Mouse (Mus musculus) layer of hippocampus, adult 18-20 months (tissue): Measurements from ENCODE around the gene Ttc9c. TPM values are rescaled to one million over a fixed set of nuclear protein-coding genes. Genes with fewer than 3 reads are reported as not detected.
"Not testable (repeated sequence)": the region's sequence is repeated elsewhere in the genome, so short reads cannot be mapped to it uniquely, and the experiment has no call there.

ENCODE experiments used
- DNase-seq, 2 experiments: peaks; one replicate each; pipeline ENCODE4 v3.0.0; 2022; ENCODE audit warnings: low spot score in 2 of 2
- long read RNA-seq: library from polyadenylated mRNA; stranded (forward); transcript quantifications from one replicate; pipeline ENCODE4 v2.0.0, GENCODE M21; 2021
- total RNA-seq, 2 experiments: library from RNA; stranded (reverse); gene quantifications; 2 replicates each; pipeline ENCODE4 v1.2.3; 2021

Ttc9c gene
- total RNA-seq, result 10 to 100 TPM; 39.9 to 41.1 TPM
- long read RNA-seq, transcript Ttc9c-201 (3 exons, 1,585 nt), result major isoform, 30 of 43 reads
- long read RNA-seq, partial matches to known transcripts, result 0 of 43 reads
- long read RNA-seq, other reads (novel, unspliced or antisense), result 6 of 43 reads

DNA sequence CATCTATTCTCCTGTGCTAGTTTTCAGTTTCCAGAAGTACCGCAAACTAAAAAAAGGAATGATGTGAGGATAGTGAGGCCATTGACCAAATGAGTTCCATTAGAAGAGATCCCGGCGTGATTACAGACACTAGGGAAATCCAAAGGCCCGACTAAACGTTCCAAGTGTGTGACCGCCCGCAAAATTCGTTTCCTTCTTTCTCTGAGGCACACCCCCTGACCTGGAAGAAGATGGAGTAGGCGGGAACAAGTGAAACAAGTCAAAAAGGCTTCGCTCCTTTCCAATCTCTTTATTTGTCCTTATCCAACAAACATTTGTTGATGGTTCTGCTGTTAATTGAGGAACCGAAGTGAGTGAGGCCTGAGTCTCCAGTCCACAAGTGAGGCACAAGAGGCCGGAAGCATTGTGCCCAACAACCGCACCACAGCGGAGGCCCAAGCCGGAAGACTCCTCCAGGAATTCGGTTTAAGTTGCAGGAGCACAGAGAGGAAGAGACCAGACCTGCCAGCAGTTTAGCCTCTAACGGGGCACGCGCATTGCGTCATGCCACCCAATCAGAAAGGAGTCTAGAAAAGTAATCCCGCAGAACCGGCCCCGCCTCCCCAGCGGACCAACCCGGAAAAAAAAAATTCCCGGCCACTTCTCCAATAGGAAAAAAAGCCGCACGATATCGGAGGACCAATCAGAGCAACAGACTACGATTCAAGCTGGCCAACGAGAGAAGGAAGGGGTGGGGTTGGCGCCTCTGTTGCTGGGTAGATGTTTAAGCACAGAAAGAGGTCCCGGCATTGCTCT lies at the start of gene Ttc9c:
Ttc9c (minus strand) TSS at position 533 of the 795 bp plus-strand sequence.
- DNase-seq, result peak; percentile 98

DNA sequence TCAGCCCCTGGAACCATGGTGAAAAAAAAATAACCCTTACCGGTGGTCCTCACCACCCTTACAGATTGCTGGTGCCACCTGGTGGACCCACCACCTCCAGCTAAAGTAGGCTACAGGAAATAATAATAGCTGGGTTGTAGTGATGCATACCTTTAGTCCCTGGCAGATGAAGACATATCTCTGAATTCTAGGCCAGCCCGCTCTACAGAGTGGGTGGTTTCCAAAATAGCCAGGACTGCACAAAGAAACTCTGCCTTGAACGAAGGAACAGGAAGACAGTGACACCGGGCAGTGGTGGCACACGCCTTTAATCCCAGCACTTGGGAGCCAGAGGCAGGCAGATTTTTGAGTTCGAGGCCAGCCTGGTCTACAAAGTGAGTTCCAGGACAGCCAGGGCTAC lies 45.1 kb upstream of the Ttc9c start:
- no peak for DNase-seq

DNA sequence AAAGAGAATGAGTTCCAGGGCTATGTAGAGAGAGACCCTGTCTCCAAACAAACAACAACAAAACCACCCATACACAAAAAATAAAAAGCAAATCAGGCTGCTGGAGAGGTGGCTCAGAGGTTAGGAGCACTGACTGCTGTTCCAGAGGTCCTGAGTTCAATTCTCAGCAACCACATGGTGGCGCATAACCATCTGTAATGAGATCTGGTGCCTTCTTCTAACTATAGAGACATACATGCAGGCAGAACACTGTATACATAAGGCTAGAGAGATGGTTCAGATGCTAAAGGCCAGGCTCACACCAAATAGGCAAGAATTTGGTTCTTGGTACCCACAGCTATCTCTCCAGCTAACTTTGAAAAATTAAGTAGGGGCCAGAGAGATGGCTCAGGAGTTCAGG lies 39.9 kb upstream of the Ttc9c start:
- DNase-seq, result peak in 1 of 2 experiments; percentile 33

DNA sequence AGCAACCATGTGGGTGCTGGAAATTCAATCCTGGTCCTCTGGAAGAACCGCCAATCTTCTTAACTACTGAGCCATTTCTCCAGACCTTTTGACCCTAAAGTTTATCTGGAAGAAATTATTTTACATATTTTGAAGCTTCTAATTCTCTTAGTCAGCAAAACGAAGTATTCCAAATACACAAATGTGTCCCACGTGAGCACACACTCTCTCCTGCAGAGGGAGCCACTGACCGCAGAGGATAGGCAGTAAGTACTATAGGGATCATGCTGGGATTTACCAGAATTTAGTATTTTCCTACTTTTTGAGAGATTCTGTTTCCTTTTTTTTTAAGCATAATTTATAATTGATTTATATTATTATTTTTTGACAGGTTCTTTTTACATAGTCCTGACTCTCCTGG lies 38.6 kb upstream of the Ttc9c start:
- peak in 1 of 2 experiments; percentile 54 for DNase-seq

DNA sequence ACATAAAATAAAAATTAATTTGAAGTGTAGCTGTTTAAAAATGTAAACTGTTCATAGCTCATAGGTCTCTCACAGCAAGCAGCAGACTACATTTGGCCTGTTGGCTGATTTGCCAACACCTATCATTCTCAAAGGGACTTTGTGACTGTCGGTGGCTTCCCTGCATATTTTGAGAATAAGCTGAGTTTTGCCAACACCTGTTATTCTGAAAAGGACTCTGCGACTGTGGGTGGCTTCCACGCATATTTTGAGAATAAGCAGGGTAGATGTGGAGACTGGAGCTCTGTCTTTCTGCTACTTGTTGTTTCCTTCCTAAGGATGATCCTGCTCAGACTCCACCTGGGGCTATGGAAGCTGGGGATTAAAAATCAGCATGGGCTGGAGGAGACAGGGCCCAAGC lies 34.0 kb upstream of the Ttc9c start:
- DNase-seq, result no peak

DNA sequence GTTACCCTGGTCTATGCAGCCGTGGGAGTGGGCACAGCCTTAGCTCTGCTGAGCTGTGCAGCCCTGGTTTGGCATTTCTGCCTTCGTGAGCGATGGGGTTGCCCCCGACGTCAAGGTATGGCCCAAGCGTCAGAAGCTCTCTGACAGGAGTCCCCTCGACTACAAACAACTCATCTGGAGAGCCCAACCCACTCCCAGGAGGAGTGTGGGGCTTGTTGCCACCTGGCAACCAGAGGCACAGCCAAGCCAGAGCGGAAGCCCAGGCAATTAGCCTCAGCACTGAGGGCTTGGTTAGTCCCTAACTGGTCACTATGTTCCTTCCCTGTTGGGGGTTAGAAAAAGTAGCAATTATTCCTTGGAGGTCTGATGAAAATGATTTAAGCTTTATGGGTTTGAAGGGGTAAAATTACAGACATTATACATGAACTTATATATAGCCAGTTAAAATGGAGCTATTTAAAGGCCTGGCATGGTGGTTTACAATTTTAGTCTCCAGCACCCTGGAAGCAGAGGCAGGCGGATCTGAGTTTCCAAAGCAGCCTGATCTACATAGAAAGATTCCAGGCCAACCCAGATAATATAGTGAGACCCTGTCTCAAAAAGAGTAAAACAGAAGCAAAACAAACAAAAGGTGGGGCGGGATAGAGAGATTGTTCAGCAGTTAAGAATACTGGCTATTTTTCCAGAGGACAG lies 33.2 kb upstream of the Ttc9c start:
- DNase-seq, result no peak

DNA sequence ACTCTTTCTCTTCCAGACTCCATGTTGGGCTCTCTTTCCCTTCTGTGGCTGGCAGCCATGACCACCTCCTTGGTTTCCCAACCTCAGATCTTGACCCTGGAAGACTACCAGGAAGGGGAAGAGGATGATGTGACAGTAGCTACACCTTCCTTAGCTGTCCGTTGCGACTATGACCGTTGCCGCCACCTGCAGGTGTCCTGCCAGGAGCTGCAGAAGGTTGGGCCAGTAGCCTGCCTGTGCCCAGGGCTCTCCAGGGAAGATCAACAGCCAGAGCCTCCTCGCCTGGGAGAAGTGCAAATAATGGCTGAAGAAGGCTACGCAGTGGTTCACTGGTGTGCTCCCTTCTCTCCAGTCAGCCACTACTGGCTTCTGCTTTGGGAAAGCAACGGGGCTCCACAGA lies 32.5 kb upstream of the Ttc9c start:
- no peak for DNase-seq

DNA sequence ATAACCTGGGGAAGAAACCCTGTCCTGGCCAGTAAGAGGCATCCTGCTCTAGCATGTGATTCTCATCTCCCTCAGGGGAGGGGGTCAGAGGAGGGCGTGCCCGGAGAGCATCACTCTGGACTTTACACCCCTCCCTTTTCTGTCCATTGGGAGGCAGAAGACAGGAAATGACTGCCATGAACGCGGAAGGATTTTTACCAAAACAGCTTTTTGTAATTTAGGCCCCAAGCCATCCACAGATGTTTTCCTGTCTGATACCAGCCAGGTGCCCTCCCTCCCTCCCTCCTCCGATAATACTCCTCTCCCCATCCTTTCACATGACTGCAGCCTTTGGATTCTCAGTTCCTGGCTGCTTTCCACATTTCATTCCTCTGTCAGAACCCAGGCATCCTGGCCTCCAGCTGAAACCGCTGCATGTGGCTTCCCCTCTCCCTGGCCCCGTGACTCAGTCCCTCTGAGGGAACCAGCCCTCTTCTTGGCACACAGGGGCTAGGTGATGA lies 31.3 kb upstream of the Ttc9c start, which contains the start of gene Lrrn4cl:
Lrrn4cl (plus strand) TSS at position 367 of the 500 bp plus-strand sequence.
- DNase-seq, result no peak

DNA sequence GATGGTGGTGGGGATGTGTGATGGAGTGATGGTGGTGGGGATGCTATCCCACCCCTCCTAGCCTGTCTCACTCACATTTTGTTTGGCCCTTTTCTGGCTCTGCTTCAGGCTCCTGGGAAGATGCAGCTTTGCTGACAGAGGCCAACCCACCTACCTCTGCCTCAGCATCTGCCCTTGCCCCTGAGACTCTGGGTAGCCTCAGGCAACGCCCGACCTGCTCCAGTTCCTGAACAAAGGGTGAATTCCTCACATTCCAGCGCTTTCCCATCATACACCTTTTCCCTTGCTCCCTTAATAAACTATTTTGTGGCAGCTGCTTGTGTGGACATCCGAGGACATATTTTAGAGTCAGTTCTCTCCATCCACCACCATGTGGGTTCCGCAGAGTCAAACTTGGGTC lies 29.2 kb upstream of the Ttc9c start:
- DNase-seq, result no peak

DNA sequence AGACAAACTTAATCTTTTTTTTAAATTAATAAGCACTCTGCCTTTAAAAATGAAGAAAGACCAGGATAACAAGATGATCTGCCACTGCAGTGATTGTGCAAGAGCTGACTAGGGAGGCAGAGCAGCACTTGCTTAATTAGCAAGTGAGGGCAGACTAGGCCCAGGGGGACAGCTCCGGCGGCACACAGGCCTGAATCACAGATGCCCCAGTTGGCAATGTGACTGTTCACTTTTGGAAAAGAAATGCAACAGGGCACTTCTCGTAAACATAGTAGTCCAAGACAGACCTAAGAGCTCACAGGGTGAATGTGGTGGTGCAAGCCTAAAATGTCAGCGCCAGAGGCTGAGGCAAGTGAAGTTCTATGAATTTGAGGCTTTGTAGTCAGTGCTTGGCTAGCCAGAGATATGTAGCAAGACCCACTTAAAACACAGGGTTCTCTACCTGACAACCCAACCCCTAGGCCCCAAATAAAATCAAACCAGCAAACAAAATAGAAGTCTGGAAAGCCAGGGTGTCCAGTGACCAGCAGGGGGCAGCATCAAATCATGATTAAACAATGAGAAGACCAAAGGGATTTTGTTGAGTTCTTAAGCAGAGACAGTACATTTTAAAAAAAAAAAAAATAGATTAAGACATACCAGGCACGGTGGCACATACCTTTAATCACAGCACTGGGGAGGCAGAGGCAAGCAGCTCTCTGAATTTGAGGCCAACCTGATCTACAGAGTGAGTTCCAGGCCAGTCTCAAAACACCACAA lies 25.4 kb upstream of the Ttc9c start:
- DNase-seq, result peak in 1 of 2 experiments; percentile 84

DNA sequence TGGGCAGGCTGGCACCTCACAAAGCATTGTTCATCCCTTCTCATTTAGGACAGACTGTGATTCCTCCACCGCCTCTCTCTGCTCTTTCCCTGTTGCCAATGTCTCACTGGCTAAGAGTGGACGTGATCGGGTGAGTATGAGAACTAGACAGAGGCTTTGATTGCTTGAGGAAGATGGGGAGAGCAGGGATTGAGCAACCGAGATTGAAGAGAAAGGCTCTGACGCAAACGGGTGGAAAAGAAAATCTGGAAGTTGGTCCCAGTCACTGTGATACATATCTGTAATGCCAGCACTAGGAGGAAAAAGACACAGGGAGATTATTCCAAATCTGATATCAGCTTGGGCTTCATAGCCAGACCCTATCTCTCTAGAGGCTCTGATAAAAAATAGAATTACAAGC lies 23.8 kb upstream of the Ttc9c start:
- DNase-seq, result no peak

DNA sequence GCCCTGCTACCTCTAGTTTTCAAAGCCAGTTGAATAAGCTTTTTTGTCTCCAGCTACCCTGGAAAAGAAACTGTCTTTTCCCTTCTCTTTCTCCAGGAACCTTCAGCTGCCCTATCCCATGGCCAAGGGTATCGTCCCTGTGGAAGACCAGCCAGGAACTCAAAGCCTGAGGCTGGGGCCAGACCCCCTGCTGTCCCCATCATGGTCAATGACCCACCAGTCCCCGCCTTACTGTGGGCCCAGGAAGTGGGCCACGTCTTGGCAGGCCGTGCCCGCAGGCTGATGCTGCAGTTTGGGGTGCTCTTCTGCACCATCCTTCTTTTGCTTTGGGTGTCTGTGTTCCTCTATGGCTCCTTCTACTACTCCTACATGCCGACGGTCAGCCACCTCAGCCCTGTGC lies 21.9 kb upstream of the Ttc9c start:
- DNase-seq, result no peak

DNA sequence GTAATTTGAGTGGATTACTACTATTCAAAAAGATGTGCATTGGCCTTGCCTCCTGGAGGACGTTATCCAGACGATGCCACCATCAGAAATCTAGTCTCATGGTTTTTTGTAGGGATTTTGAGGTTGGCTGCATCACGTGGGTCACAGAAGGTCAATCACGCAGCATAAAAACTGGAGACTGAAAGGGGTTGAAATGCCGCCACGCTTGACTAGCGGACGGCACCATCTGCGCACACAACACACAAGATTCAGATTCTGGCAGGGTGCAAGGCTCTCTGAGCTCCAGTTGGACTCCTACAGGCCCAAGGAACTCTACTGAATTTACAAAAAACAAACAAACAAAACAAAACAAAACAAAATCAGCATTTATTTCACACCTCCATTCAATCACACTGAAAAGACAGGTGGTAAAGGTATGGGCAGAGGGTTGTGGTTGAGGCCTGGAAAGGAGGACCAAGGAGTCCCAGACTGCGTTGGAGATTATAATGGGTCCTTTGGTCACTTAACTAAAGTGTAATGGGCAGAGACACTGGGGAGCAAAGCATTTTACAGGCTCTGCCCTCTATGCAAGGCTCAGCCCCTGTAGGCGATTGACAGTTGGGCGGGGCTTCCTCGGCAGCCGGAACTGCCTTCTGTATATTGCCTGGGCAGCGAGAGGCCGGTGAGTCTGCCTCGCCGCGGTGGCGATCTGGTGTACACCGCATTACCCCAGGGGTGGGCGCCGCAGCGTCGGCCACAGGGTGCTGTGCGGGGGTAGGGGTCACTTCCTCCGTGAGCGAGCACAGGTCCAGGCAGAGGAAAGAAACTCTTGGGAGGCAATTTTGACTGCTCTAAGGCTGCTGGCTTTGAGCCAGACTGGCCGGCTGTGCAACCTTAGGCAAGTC lies 21.0 kb upstream of the Ttc9c start:
- peak; percentile 66 to 78 for DNase-seq

DNA sequence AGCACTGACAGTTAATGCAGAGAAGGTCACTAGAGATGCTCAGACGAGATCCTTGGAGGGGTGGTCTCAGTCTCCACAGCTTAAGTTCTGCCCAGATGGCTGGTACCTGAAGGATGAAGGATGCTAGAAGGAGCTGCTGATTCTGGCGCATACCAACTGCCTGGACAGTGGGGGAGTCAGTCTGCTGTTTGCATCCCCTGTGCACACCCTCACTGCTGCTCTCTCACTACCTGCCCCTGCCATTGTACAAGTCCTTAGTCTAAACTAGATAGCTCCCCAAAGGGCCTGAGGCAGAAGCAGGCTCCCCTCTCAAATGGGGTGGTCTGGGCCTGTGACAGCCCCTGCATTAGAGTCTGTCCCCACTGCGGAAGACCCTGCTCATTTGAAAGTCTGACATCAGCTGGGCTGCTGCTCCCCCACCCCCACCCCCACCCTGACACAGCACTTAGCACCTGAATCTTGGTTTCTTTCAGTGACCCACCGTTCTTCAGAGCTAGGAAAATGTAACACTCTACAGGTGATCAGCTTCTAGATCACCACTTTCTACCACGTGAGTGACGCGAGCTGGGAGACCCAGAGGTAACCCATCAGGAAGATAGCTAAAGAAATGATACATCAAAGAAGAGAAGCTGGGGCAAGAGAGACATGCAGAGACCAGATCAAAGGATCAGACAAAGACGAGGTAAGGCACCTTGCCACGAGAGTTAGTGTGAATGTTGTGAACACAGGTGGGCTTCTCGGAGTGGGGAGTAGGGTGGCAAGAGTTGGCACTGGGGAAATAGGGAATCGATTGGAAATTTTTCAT lies 20.2 kb upstream of the Ttc9c start, which contains the start of gene Gng3:
Gng3 (minus strand) TSS at position 92 of the 805 bp plus-strand sequence.
- peak; percentile 80 to 81 for DNase-seq

DNA sequence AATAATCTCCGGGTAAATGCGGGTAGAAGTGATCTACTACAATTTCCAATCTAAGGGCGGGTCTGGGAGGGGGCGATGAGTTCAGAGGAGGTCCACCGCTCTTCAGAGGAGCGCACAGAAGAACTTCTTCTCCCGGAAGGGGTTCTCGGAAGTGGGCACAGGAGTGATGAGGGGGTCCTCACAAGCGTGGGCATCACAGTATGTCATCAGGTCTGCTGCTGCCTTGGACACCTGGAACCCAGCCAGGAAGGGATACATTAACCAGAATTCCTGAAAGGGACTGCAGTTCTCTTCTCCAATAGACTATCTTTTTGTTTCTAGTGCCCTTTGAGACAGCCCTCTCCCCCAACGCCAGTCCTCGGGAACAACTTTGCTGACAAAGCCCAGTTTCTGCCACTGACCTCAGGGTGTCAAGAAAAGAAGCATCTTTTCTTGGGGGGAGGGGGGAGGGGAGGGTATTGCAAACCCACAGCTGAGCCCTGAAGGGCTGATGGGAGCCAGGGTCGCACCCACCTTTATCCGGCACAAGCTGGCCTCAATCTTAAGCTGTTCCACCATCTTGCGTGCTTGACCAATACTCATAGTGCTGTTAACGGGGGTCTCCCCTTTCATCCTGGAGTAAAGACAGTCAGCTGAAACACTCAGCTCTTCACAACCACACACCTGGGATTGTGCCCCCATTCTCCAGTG lies 19.1 kb upstream of the Ttc9c start:
- DNase-seq, result peak in 1 of 2 experiments; percentile 50

DNA sequence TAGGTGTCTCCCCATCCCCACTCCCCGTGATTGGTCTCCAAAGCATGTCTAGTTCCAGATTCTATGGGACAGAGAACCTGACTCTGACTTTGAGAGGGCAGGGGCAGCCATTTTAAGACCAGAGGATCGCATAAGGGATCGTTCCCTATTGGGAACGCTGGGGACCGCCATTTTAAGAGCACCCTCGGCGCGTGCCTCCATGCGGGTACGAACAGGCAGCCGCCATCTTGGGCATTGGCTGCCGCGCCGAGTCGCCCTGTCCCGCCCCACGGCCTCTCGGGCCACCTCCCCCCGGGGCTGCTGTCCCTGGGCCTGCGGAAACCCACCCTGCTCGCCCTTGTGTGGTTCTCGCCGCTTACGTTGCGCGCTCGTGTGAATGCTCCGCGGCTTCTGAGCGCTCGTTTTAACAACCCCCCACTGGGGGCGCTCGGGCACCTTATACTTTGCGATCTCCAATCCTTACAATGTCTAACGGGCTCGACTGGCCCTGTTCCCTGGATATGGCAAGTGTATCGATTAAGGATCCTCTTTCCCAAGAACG lies 18.2 kb upstream of the Ttc9c start, which contains the start of gene Bscl2:
Bscl2 (plus strand) TSS at position 217 of the 541 bp plus-strand sequence.
- peak; percentile 82 to 93 for DNase-seq

DNA sequence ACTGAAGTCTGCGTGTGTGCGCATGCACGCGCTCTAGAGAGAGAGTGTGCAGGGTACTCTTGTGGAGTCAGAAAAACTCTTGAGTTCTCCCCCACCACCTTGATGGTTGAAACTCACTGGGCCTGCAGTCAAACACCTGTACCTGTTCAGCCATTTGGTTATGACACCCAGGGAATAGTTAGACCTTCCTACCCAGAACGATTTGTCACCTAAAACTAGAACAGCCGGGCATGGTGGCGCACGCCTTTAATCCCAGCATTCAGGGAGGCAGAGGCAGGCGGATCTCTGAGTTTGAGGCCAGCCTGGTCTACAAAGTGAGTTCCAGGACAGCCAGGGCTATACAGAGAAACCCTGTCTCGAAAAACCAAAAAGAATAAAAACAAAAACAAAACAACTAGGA lies 17.2 kb upstream of the Ttc9c start:
- not testable (repeated sequence) for DNase-seq

DNA sequence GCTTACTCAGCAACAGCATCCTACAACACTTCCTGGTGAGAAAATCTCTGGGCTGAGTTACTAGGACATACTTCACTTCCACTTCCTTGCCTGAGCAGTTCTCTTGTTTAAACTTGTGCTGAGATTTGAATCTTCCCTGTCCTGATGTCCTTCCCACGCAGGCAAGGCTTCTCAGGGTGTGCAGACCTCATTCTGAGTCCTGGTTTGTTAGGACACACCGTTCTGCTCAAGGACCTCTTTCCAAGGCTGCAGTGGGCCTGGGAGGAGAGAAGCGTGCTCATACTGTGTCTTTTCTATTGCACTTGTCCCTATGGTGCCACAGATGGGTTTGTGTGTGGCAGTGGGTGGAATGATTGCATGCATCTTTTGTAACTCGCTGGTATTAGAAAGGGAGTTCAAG lies 13.8 kb upstream of the Ttc9c start:
- DNase-seq, result peak in 1 of 2 experiments; percentile 66
